Mouse (Mus musculus) testis, adult 2 months (tissue): ENCODE data around the gene Cyp2d10.

Experiments used
- CTCF ChIP-seq: fragments of 200-500 bp; IDR thresholded peaks from 2 replicates; pipeline ENCODE4 v1.5.1; 2012; ENCODE audit warnings: low read depth, mild to moderate bottlenecking, inconsistent platforms, low read length, moderate library complexity; ENCODE audit not compliant: control insufficient read depth, insufficient read depth, insufficient replicate concordance
- POLR2A ChIP-seq: fragments of 200-500 bp; IDR thresholded peaks from 2 replicates; pipeline ENCODE4 v1.6.1; 2012; ENCODE audit warnings: low read depth, mild to moderate bottlenecking, inconsistent platforms, low read length, moderate library complexity; ENCODE audit not compliant: control insufficient read depth

- TF ChIP-seq POLR2A (no peak), CTCF (no peak)
Observed at GRCm38 (mm10) chr15:82435606-82436005, 28.6 kb upstream of the Cyp2d10 start.
